Mouse (Mus musculus) kidney, adult 9 months (tissue): ENCODE results near the gene Hist1h3b.

Experiments used
- DNase-seq: peaks from one replicate; pipeline ENCODE4 v3.0.0; 2022

Hist1h3b gene

GRCm38 (mm10) chr13:23799405-23799804 is 47.3 kb downstream of the Hist1h3b start:
- no peak for DNase-seq
